Comparison of ENCODE assay signal across 10 mouse cellular contexts in the genomic region with DNA sequence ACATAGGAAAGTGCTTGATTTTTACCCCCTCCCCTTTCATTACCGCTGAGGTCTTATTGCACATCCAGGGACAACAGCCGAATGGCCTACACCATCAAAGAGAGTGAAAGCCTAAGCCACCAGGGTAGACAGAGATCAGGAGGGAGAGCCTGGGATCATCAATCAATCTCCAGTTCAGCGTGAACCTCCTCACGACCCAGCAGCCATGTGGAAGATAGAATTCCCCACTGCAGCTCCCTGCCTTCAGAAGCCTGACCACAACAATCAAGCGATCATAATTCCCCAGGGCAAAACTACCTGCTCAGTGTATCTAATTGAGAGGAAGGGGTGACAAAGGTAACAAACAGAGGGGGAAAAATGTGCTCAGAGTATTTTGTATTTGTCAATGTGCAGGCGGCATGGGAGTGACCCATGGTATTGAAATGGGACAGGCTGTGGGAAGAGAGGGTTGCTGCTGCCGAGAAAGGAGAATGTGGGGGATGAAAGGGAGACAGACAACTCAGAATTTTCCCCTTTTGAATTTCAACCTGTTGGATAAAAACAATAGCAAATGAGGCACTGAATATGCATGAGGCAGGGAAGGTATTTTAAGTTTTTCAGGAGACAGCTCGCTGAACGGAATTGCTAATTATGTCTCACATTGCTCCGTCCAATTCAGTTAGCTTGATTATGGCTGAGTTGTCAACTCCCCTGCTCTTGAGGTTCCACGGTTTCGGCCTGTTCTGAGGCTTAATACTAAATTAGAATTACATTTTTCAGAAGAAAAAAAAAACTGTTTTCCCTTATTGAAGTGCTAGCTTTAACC.
A peak's percentile ranks its signal among the peaks of the same experiment; 100 is the strongest.
DNase-seq lines count a peak whose midpoint lies in the region; ATAC-seq and TF ChIP-seq lines count a peak whose summit lies in the region.
"Had no signal": no experiment of that assay in that cellular context is flagged by ENCODE, and none has a peak within 500 bp of the region (broad histone marks: within the 10 kb centered on the region; RNA-seq: fewer than 3 reads in every experiment).

No protein-coding gene starts in this region.

- no peak for TF ChIP-seq CTCF in brain, embryonic 14.5 days (IDR thresholded peaks at IDR 0.05; ENCODE audit: borderline replicate concordance, extremely low read depth, insufficient read depth, insufficient read length)

- H3K27me3 ChIP-seq in heart, embryonic 14.5 days (ENCODE audit: control insufficient read depth, insufficient read depth, low read length), result no peaks in the 10 kb centered on the region
- no peaks in the 10 kb centered on the region for H3K27me3 ChIP-seq in heart, embryonic 10.5 days (ENCODE audit: insufficient read depth, poor library complexity, severe bottlenecking)
- no peaks in the 10 kb centered on the region for H3K27me3 ChIP-seq in hindbrain, embryonic 10.5 days (ENCODE audit: insufficient read depth, poor library complexity, severe bottlenecking)
- no peaks in the 10 kb centered on the region for H3K27me3 ChIP-seq in midbrain, embryonic 14.5 days (ENCODE audit: control insufficient read depth, insufficient read depth, low read length)
- H3K27me3 ChIP-seq: embryonic facial prominence, embryonic 15.5 days; liver, embryonic 13.5 days had no signal

- peak overlapping the region; percentile 27; the same call in 1 of the 2 replicates for H3K4me2 ChIP-seq in heart, embryonic 14.5 days (ENCODE audit: low read length)
- H3K4me2 ChIP-seq in midbrain, embryonic 14.5 days (ENCODE audit: low read length), result peak overlapping the region; percentile 9; the same call in 1 of the 2 replicates
- H3K4me2 ChIP-seq: embryonic facial prominence, embryonic 15.5 days; liver, embryonic 13.5 days had no signal

- no peak overlapping the region for H3K4me3 ChIP-seq in heart, embryonic 14.5 days (ENCODE audit: control insufficient read depth in 1 of 2, insufficient read depth in 1 of 2, low read depth in 1 of 2, low read length in 2 of 2)
- no peak overlapping the region for H3K4me3 ChIP-seq in heart, embryonic 10.5 days
- no peak overlapping the region for H3K4me3 ChIP-seq in hindbrain, embryonic 10.5 days
- H3K4me3 ChIP-seq in midbrain, embryonic 14.5 days (replicated peaks; ENCODE audit: low read depth, low read length), result no peak overlapping the region
- H3K4me3 ChIP-seq: embryonic facial prominence, embryonic 15.5 days; liver, embryonic 13.5 days had no signal

- H3K9ac ChIP-seq in heart, embryonic 14.5 days (ENCODE audit: low read length), result no peak overlapping the region
- no peak overlapping the region for H3K9ac ChIP-seq in midbrain, embryonic 14.5 days (replicated peaks; ENCODE audit: low read length)
- H3K9ac ChIP-seq: embryonic facial prominence, embryonic 15.5 days; liver, embryonic 13.5 days had no signal

- H3K27ac ChIP-seq in heart, embryonic 14.5 days (replicated peaks in 1 of 2; ENCODE audit: control insufficient read depth in 1 of 2, insufficient read depth in 1 of 2, low read depth in 2 of 2, low read length in 2 of 2), result no peak overlapping the region
- no peak overlapping the region for H3K27ac ChIP-seq in heart, embryonic 10.5 days
- peak overlapping the region; percentile 31; the same call in 1 of the 2 replicates for H3K27ac ChIP-seq in hindbrain, embryonic 10.5 days
- no peak overlapping the region for H3K27ac ChIP-seq in midbrain, embryonic 14.5 days (replicated peaks; ENCODE audit: low read depth, low read length)
- H3K27ac ChIP-seq: embryonic facial prominence, embryonic 15.5 days; liver, embryonic 13.5 days had no signal

- WGBS in heart, embryonic 14.5 days, result 24% methylated on average over 12 of the region's 12 CpGs
- WGBS in heart, embryonic 10.5 days, result 26% methylated on average over 12 of the region's 12 CpGs
- 15% methylated on average over 12 of the region's 12 CpGs for WGBS in hindbrain, embryonic 10.5 days
- WGBS in midbrain, embryonic 14.5 days, result 16% methylated on average over 12 of the region's 12 CpGs

- no peak for ATAC-seq in heart, embryonic 14.5 days (ENCODE audit: insufficient number of reproducible peaks, insufficient read depth, low FRiP score, low read depth)
- ATAC-seq in midbrain, embryonic 14.5 days (ENCODE audit: low FRiP score, low TSS enrichment), result no peak

- no peaks in the 10 kb centered on the region for H3K9me3 ChIP-seq in heart, embryonic 14.5 days (ENCODE audit: control insufficient read depth, low read length)
- no peaks in the 10 kb centered on the region for H3K9me3 ChIP-seq in heart, embryonic 10.5 days
- 0 out of 2 replicates have a peak, but pooled peaks cover 6% of the 10 kb centered on the region for H3K9me3 ChIP-seq in hindbrain, embryonic 10.5 days
- H3K9me3 ChIP-seq in midbrain, embryonic 14.5 days (ENCODE audit: control insufficient read depth, low read length), result no peaks in the 10 kb centered on the region
- H3K9me3 ChIP-seq: embryonic facial prominence, embryonic 15.5 days; liver, embryonic 13.5 days had no signal

- H3K36me3 ChIP-seq in heart, embryonic 14.5 days (ENCODE audit: control insufficient read depth, insufficient read depth, low read length), result no peaks in the 10 kb centered on the region
- H3K36me3 ChIP-seq in heart, embryonic 10.5 days, result no peaks in the 10 kb centered on the region
- no peaks in the 10 kb centered on the region for H3K36me3 ChIP-seq in hindbrain, embryonic 10.5 days
- no peaks in the 10 kb centered on the region for H3K36me3 ChIP-seq in midbrain, embryonic 14.5 days (ENCODE audit: control insufficient read depth, insufficient read depth, low read length)
- H3K36me3 ChIP-seq: embryonic facial prominence, embryonic 15.5 days; liver, embryonic 13.5 days had no signal

- TF ChIP-seq POLR2A in brain, embryonic 14.5 days (IDR thresholded peaks at IDR 0.05; ENCODE audit: borderline replicate concordance, extremely low read depth, insufficient read depth, insufficient read length, poor library complexity, severe bottlenecking), result no peak

- H3K4me1 ChIP-seq in heart, embryonic 14.5 days (ENCODE audit: control insufficient read depth in 2 of 2, insufficient read depth in 2 of 2, low read length in 2 of 2), result no peaks in the 10 kb centered on the region
- H3K4me1 ChIP-seq in heart, embryonic 10.5 days, result no peaks in the 10 kb centered on the region
- peaks cover 17% of the 10 kb centered on the region for H3K4me1 ChIP-seq in hindbrain, embryonic 10.5 days (replicated peaks)
- H3K4me1 ChIP-seq in midbrain, embryonic 14.5 days (ENCODE audit: control insufficient read depth, insufficient read depth, low read length), result peaks cover 6% of the 10 kb centered on the region; the same call in 1 of the 2 replicates
- H3K4me1 ChIP-seq: embryonic facial prominence, embryonic 15.5 days; liver, embryonic 13.5 days had no signal

- no peak for DNase-seq in heart, embryonic 10.5 days (ENCODE audit: low spot score)
- peak; percentile 89 for DNase-seq in brain, embryonic 14.5 days (ENCODE audit: low read depth)
- peak; percentile 15 for DNase-seq in hindbrain, embryonic 10.5 days (ENCODE audit: low spot score)
- peak; percentile 55 for DNase-seq in midbrain, embryonic 14.5 days
- no peak for DNase-seq in urinary bladder, adult 2 months (ENCODE audit: low spot score)
- no peak for DNase-seq in thymus, adult 18-20 months
- no peak for DNase-seq in spleen, postnatal 10 days (ENCODE audit: low spot score in 2 of 2)
- DNase-seq: liver, embryonic 13.5 days had no signal

Comparison
In these comparisons a context has a peak if more than half of its experiments do, and no peak if none do; other contexts are left out.
1. DNase-seq: peak in brain, embryonic 14.5 days (single experiment), hindbrain, embryonic 10.5 days (single experiment) and midbrain, embryonic 14.5 days (single experiment); none in heart, embryonic 10.5 days (single experiment), urinary bladder, adult 2 months (single experiment), thymus, adult 18-20 months (0 of 2) and spleen, postnatal 10 days (0 of 2).